Mouse (Mus musculus) hindbrain, embryonic 14.5 days (tissue): ENCODE results near the gene Lgals8. TPM values are rescaled to one million over a fixed set of nuclear protein-coding genes. Genes with fewer than 3 reads are reported as not detected.

Experiments used
- ATAC-seq: fragments of 200-750 bp; cut with Nextera tagmentation; 2 replicates; pipeline ENCODE4 v1.8.0; 2017; ENCODE audit warnings: moderate number of reproducible peaks, mild to moderate bottlenecking, moderate TSS enrichment, moderate library complexity; ENCODE audit not compliant: low FRiP score
- DNase-seq: peaks from one replicate; pipeline ENCODE4 v3.0.0-alpha.2; 2015; ENCODE audit warnings: low spot score
- H3K27ac ChIP-seq: fragments of 300-500 bp; sonication (generic); 2 replicates; pipeline ENCODE4 v1.5.1; 2014; ENCODE audit warnings: mild to moderate bottlenecking, moderate library complexity
- H3K27me3 ChIP-seq: fragments of 300-500 bp; sonication (generic); 2 replicates; pipeline ENCODE4 v1.6.1; 2014; ENCODE audit warnings: mild to moderate bottlenecking, low read length, mixed read lengths; ENCODE audit not compliant: control insufficient read depth, insufficient read depth
- H3K36me3 ChIP-seq: fragments of 300-500 bp; sonication (generic); replicated peaks from 2 replicates; pipeline ENCODE4 v1.6.1; 2014; ENCODE audit not compliant: control insufficient read depth, insufficient read depth
- H3K4me1 ChIP-seq: fragments of 300-500 bp; sonication (generic); replicated peaks from 2 replicates; pipeline ENCODE4 v1.6.1; 2014; ENCODE audit warnings: antibody characterized with exemption, low read length, mixed read lengths; ENCODE audit not compliant: control insufficient read depth, insufficient read depth
- H3K4me2 ChIP-seq: fragments of 300-500 bp; sonication (generic); replicated peaks from 2 replicates; pipeline ENCODE4 v1.6.1; 2014; ENCODE audit warnings: mild to moderate bottlenecking, moderate library complexity
- H3K4me3 ChIP-seq: fragments of 300-500 bp; sonication (generic); replicated peaks from 2 replicates; pipeline ENCODE4 v1.5.1; 2014; ENCODE audit warnings: mild to moderate bottlenecking, low read length
- H3K9ac ChIP-seq: fragments of 300-500 bp; sonication (generic); 2 replicates; pipeline ENCODE4 v1.6.1; 2014
- H3K9me3 ChIP-seq: fragments of 300-500 bp; sonication (generic); 2 replicates; pipeline ENCODE4 v1.6.1; 2016; ENCODE audit warnings: low read length; ENCODE audit not compliant: control insufficient read depth
- WGBS: fragments of 180-500 bp; shearing (Covaris S2); extraction: QIAGEN DNeasy Blood & Tissue Kit; methylation state at CpG from one replicate; pipeline ENCODE4 v1.1.7; 2014; 5-methylcytosine and 5-hydroxymethylcytosine counted together
- polyA plus RNA-seq: library from polyadenylated mRNA; unstranded; fragments of >200 nt; fragmentation: Nextera tagmentation; extraction: Ambion mirVana; gene quantifications from 2 replicates; pipeline ENCODE4 v1.2.1, GENCODE M21; 2014

Lgals8 gene
- polyA plus RNA-seq, 1 experiment from 2014 or later = 26.3 TPM

DNA sequence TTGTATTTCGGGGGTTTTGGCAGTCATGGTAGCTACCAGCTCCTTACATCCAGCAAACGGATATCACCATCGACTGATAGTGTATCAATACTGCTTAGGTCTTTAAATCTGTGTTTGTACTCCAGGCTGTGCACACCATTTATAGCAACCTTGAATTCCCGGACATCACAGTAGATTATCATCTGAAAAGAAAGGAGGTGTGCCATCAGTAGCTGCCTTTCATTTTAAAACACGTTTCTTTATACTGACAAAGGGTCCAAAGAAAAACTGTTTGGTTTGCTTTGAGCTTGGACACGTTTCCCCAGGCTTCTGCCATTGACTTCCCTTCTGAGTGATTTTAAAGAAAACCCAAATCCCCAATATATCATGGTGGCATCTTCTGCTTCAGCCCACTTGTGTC, 23.9 kb downstream of the Lgals8 start:
- DNase-seq (no peak), ATAC-seq (no peak)
- H3K4me2 ChIP-seq = no peak overlapping the region
- 90% methylated on average over 6 of the region's 6 CpGs for WGBS
- H3K4me1 ChIP-seq = no peaks in the 10 kb centered on the region
- no peak overlapping the region for H3K27ac ChIP-seq
- no peak overlapping the region for H3K4me3 ChIP-seq
- no peaks in the 10 kb centered on the region for H3K27me3 ChIP-seq
- no peaks in the 10 kb centered on the region for H3K9me3 ChIP-seq
- H3K9ac ChIP-seq = no peak overlapping the region
- H3K36me3 ChIP-seq = peaks cover 62% of the 10 kb centered on the region

DNA sequence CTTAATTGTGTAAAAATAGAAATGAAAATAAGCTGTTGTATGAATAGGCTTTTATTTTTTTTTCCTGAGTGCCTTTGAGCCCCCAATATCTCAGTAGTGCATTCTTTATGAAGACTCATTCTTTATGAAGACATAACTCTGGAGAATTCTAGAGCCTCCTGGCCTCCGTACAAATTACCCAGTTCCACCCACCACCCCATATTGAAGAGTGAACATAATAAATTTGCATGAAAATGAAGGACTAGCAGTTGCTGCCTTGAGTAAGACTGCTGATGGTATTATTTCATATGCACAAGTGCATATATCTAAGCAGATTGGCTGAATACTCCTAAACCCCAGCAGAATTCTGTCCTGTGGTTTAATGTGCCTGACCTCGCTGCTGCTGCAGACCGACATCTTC, 25.2 kb downstream of the Lgals8 start:
- no peak for DNase-seq
- no peaks in the 10 kb centered on the region for H3K9me3 ChIP-seq
- H3K4me2 ChIP-seq = no peak overlapping the region
- no peak overlapping the region for H3K4me3 ChIP-seq
- no peak overlapping the region for H3K9ac ChIP-seq
- WGBS = 96% methylated on average over 3 of the region's 3 CpGs
- H3K27ac ChIP-seq = no peak overlapping the region
- no peaks in the 10 kb centered on the region for H3K4me1 ChIP-seq
- peaks cover 69% of the 10 kb centered on the region for H3K36me3 ChIP-seq
- H3K27me3 ChIP-seq = no peaks in the 10 kb centered on the region
- no peak for ATAC-seq

DNA sequence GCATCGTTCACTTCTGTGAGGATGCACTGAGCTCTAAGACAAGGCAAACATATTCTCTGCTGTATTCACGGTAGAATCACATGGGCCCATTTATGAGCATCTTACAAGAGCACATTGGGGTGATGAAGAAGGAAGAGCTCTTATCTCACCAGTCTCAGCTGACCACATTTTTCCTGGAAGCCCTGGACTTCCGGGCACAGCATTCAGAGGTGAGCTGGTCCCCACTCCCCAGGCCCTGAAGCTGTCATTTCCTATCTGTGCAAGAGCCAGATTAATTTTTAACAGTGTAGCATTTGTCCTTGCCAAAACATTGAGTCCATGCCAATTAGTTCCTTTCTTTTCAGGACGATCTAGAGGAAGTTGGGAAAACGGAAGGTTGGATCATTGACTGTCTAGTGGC, 30.9 kb downstream of the Lgals8 start:
- H3K36me3 ChIP-seq = peaks cover 93% of the 10 kb centered on the region
- no peak overlapping the region for H3K27ac ChIP-seq
- no peaks in the 10 kb centered on the region for H3K4me1 ChIP-seq
- H3K9me3 ChIP-seq = no peaks in the 10 kb centered on the region
- no peak overlapping the region for H3K9ac ChIP-seq
- ATAC-seq (no peak), DNase-seq (no peak)
- H3K4me2 ChIP-seq = no peak overlapping the region
- no peaks in the 10 kb centered on the region for H3K27me3 ChIP-seq
- no peak overlapping the region for H3K4me3 ChIP-seq
- WGBS = 89% methylated on average over 5 of the region's 5 CpGs

DNA sequence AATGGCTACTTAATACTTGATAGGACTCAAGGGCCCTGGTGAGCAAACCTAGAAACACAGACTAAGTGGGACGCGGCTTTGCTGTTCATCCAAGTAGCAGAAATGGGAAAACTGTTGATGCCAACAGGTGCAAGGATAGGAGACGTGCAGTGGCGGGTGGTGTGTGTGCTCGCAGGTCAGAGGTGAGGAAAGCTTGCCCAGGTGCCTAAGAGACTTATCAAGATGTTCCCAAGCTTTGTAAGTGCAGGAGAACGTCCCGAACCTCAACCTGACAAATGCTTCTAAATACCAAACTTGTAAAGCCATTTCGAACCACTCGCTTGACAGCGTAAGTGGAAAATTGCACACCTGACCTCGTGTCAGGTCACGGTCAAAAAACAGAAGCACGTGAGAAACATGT, 36.2 kb downstream of the Lgals8 start:
- no peak overlapping the region for H3K27ac ChIP-seq
- no peak overlapping the region for H3K9ac ChIP-seq
- WGBS = 95% methylated on average over 13 of the region's 13 CpGs
- ATAC-seq (no peak), DNase-seq (no peak)
- H3K9me3 ChIP-seq = no peaks in the 10 kb centered on the region
- H3K36me3 ChIP-seq = peaks cover 95% of the 10 kb centered on the region
- no peaks in the 10 kb centered on the region for H3K27me3 ChIP-seq
- no peak overlapping the region for H3K4me2 ChIP-seq
- no peaks in the 10 kb centered on the region for H3K4me1 ChIP-seq
- no peak overlapping the region for H3K4me3 ChIP-seq

DNA sequence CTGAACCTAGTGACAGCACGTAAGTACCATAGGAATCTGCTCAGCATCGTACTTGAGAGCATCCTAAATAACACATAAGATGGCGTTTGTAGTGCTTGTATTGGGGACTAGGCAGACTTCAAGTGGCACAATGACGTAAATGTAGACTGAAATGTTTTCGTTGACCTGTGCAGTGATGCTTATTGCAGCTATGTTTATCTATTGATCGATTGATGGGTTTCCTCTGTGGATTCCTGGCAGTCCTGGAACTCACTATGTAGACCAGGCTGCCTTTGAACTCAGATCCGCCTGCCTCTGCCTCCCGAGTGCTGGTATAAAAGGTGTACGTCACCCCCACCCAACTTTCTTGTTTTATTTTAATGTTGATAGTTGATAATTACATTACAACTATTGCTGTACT, 44.1 kb downstream of the Lgals8 start:
- H3K27ac ChIP-seq = no peak overlapping the region
- H3K9me3 ChIP-seq = no peaks in the 10 kb centered on the region
- no peak for ATAC-seq
- H3K4me3 ChIP-seq = no peak overlapping the region
- H3K4me2 ChIP-seq = no peak overlapping the region
- H3K4me1 ChIP-seq = no peaks in the 10 kb centered on the region
- H3K27me3 ChIP-seq = no peaks in the 10 kb centered on the region
- no peak overlapping the region for H3K9ac ChIP-seq
- 94% methylated on average over 9 of the region's 9 CpGs for WGBS
- no peak for DNase-seq
- H3K36me3 ChIP-seq = peaks cover 97% of the 10 kb centered on the region

DNA sequence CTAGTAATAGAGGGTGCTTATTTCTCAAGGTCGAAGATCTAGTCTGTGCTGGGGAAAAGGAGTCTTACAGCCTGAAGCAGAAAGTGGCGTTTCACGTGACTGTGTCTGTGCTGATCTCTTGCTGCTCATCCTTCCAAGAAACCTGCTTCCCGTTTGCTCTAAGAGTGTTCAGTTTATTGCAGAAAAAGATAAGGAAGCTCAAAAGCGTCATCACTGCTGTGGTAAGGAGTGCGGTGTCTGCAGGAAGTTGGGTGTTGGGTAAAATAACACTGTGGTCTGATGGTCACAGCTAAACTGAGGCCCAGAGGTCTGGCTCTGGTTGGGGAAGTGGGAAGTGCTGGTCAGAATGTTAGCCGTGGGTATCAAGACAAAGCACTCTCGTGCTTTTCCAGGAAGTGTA, 52.7 kb downstream of the Lgals8 start:
- WGBS = 92% methylated on average over 8 of the region's 8 CpGs
- no peak overlapping the region for H3K27ac ChIP-seq
- DNase-seq (no peak), ATAC-seq (no peak)
- no peaks in the 10 kb centered on the region for H3K9me3 ChIP-seq
- no peak overlapping the region for H3K4me3 ChIP-seq
- no peak overlapping the region for H3K4me2 ChIP-seq
- peaks cover 92% of the 10 kb centered on the region for H3K36me3 ChIP-seq
- no peaks in the 10 kb centered on the region for H3K4me1 ChIP-seq
- H3K9ac ChIP-seq = no peak overlapping the region
- H3K27me3 ChIP-seq = no peaks in the 10 kb centered on the region

DNA sequence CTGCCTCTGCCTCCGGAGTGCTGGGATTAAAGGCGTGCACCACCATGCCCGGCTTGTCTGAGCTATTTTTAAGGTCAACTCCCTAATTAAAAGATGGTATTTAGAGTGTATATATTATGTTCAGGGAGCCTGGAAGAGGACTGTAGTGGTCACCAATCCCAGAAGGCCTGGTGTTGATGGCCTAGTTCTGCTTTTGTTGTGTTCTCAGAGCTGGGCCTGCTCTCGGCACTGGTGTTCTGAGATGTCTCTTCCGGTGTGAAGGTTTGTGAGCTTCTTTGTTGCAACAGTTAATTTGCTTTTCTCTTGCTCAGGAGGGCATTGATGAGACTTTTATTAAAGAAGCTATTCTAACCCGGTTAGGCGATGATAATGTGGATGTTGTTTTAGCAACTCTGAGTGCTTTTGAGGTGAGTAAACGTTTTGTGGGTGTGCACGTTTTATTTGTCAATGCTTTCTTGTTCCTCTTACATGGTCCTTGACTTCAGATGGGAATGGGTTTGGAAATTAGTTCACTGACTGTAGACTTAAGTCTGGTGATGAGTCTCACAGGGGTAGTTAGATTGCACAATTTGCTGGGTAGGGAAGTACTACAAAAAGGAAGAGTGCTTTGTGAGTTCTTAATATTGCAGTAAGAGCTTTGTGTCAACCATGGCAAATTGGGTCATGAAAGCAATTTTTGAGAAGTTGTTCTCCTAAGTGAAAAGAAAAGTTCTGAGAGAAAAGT, 56.2 kb downstream of the Lgals8 start:
- Histone ChIP-seq H3K36me3 (peaks cover 84% of the 10 kb centered on the region), H3K4me2 (no peak overlapping the region), H3K9ac (no peak overlapping the region), H3K9me3 (no peaks in the 10 kb centered on the region), H3K4me1 (no peaks in the 10 kb centered on the region), H3K4me3 (no peak overlapping the region), H3K27ac (no peak overlapping the region), H3K27me3 (no peaks in the 10 kb centered on the region)
- ATAC-seq (no peak), DNase-seq (no peak)
- 90% methylated on average over 9 of the region's 9 CpGs for WGBS

DNA sequence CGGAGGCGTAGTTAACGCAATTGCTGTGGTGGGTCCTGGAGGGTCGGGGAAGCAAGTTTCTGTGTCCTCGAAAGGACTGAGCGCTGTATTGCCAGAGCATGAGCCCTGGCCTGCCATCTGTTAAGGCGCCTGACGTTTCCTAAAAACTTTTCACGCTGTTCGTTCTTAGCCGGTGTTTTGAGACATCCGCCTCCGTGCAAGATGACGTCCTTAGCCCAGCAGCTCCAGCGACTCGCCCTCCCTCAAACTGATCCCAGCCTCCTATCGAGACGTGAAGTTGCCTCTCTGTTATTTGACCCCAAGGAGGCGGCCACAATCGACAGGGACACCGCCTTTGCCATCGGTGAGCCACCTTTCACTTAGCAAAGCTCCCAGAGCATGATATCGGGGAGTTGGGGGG, 69.2 kb downstream of the Lgals8 start:
- Histone ChIP-seq H3K27ac (no peak overlapping the region), H3K9ac (peak overlapping the region; percentile 59), H3K4me2 (peak overlapping the region; percentile 93), H3K4me3 (peak overlapping the region; percentile 81), H3K36me3 (peaks cover 35% of the 10 kb centered on the region), H3K27me3 (no peaks in the 10 kb centered on the region), H3K9me3 (no peaks in the 10 kb centered on the region), H3K4me1 (peaks cover 8% of the 10 kb centered on the region)
- WGBS = under 1% methylated on average over 23 of the region's 23 CpGs
- DNase-seq (no peak), ATAC-seq (no peak)

DNA sequence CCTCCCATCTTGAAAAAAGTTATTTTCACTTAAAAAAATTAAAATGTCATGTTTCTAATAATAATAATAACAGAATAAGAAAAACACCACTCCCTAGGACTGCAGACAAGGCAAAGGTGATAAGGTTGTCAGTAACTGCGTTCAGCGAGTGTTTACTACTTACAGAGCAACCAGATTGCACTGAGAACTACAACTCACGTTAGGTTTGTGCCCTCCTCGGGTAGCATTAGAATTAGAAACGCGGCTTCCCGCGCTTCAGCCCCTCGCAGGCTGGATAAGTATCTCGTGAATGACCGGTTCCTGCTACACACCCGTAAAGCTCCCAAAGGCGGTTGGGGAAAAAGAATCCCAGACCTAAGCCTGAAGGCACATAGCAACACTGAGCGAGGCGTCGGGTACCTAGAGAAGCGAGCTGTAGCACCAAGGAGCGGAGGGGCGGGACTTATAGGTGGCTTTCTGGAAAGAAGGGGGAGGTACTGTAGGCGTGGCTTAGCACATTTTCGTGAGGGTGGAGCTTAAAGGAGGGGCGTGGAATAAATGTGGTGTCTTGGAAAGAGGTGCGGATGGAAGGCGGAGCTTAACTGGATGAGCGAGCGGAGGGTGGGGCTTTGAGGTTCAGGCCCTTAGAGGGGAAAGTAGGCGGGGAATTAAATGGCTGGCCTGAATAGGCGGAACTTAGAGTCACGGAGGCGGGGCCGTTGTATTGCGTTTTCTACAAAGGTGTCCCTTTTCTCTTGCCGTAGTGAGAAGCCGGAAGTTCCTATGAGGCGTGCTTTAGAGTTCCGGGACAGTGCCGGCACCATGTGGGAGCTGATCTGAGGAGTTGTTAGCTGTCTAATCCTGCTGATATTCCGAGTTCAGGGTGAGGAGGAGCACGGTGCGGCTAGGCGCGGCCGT, 69.9 kb downstream of the Lgals8 start, which contains the start of gene Heatr1:
Heatr1 (plus strand) TSS at position 419 of the 897 bp plus-strand sequence.
- no peaks in the 10 kb centered on the region for H3K27me3 ChIP-seq
- H3K9me3 ChIP-seq = no peaks in the 10 kb centered on the region
- peak within 1 kb of the TSS; percentile 59 for H3K9ac ChIP-seq
- H3K4me2 ChIP-seq = peak within 1 kb of the TSS; percentile 93
- H3K4me3 ChIP-seq = peak within 1 kb of the TSS; percentile 81
- peaks cover 8% of the 10 kb centered on the region for H3K4me1 ChIP-seq
- WGBS = under 1% methylated on average over 43 of the region's 43 CpGs
- DNase-seq (peak; percentile 98), ATAC-seq (peak; percentile 96)
- peak within 1 kb of the TSS; percentile 22; the same call in 1 of the 2 replicates for H3K27ac ChIP-seq
- H3K36me3 ChIP-seq = peaks cover 28% of the 10 kb centered on the region
